Mouse (Mus musculus) small intestine, adult 2 months (tissue): Measurements from ENCODE around the gene Anapc16. TPM values are rescaled to one million over a fixed set of nuclear protein-coding genes. Genes with fewer than 3 reads are reported as not detected.

Experiments
- H3K27ac ChIP-seq: fragments of 200-500 bp; 2 replicates; pipeline ENCODE4 v1.5.1; 2012; ENCODE audit warnings: low read depth, low read length, control low read depth, inconsistent platforms; ENCODE audit not compliant: insufficient read depth
- H3K27me3 ChIP-seq: fragments of 200-500 bp; 2 replicates; pipeline ENCODE4 v1.6.1; 2012; ENCODE audit warnings: mild to moderate bottlenecking, moderate library complexity, low read length, inconsistent platforms; ENCODE audit not compliant: control insufficient read depth, insufficient read depth
- H3K36me3 ChIP-seq: fragments of 200-500 bp; 2 replicates; pipeline ENCODE4 v1.6.1; 2012; ENCODE audit warnings: mild to moderate bottlenecking, low read length, control low read depth, inconsistent platforms; ENCODE audit not compliant: control insufficient read depth, insufficient read depth
- H3K4me1 ChIP-seq: fragments of 200-500 bp; 2 replicates; pipeline ENCODE4 v1.6.1; 2012; ENCODE audit warnings: low read length, inconsistent platforms, mixed read lengths; ENCODE audit not compliant: control insufficient read depth, insufficient read depth, insufficient read length
- H3K4me3 ChIP-seq: fragments of 200-500 bp; 2 replicates; pipeline ENCODE4 v1.5.1; 2012; ENCODE audit warnings: low read depth, mild to moderate bottlenecking, control low read depth, inconsistent platforms, low read length, moderate library complexity
- CTCF ChIP-seq: fragments of 200-500 bp; IDR thresholded peaks from 2 replicates; pipeline ENCODE4 v1.5.1; 2012; ENCODE audit warnings: low read depth, mild to moderate bottlenecking, control low read depth, inconsistent platforms, low read length, moderate library complexity, mixed read lengths; ENCODE audit not compliant: insufficient replicate concordance, insufficient read length; ENCODE audit errors: extremely low read depth
- POLR2A ChIP-seq: fragments of 200-500 bp; IDR thresholded peaks from 2 replicates; pipeline ENCODE4 v1.6.1; 2012; ENCODE audit warnings: low read depth, mild to moderate bottlenecking, control low read depth, inconsistent platforms, low read length, moderate library complexity
- WGBS: fragments of 180-500 bp; shearing (Covaris S2); methylation state at CpG from one replicate; pipeline ENCODE4 v1.1.7; 2018; 5-methylcytosine and 5-hydroxymethylcytosine counted together
- polyA plus RNA-seq: library from polyadenylated mRNA; depleted of rRNA; stranded (reverse); fragments of >200 nt; gene quantifications from 2 replicates; pipeline ENCODE4 v1.2.3, GENCODE M21; 2012

Anapc16 gene
- polyA plus RNA-seq, 1 experiment = 51.4 TPM

- Histone ChIP-seq H3K27me3 (no peaks in the 10 kb centered on the region), H3K27ac (no peak overlapping the region), H3K4me3 (no peak overlapping the region), H3K36me3 (no peaks in the 10 kb centered on the region), H3K4me1 (no peaks in the 10 kb centered on the region)
- WGBS = 25% methylated on average over 20 of the region's 23 CpGs
- TF ChIP-seq CTCF = no peak
- no peak for TF ChIP-seq POLR2A
These were observed 38.2 kb downstream of the Anapc16 start for GRCm38 (mm10) chr10:59964504-59965361.

GRCm38 (mm10) chr10:59963609-59964008 is 39.3 kb downstream of the Anapc16 start:
- H3K4me3 ChIP-seq = no peak overlapping the region
- H3K27me3 ChIP-seq = no peaks in the 10 kb centered on the region
- WGBS = 56% methylated on average over 2 of the region's 2 CpGs
- TF ChIP-seq CTCF (no peak), POLR2A (no peak)
- H3K4me1 ChIP-seq = no peaks in the 10 kb centered on the region
- H3K27ac ChIP-seq = no peak overlapping the region
- H3K36me3 ChIP-seq = no peaks in the 10 kb centered on the region

GRCm38 (mm10) chr10:59959517-59959916 is 43.4 kb downstream of the Anapc16 start:
- H3K27ac ChIP-seq = no peak overlapping the region
- H3K4me1 ChIP-seq = peaks cover 4% of the 10 kb centered on the region; the same call in 1 of the 2 replicates
- H3K36me3 ChIP-seq = no peaks in the 10 kb centered on the region
- no peaks in the 10 kb centered on the region for H3K27me3 ChIP-seq
- H3K4me3 ChIP-seq = no peak overlapping the region
- WGBS = 81% methylated on average over 12 of the region's 12 CpGs
- TF ChIP-seq CTCF (no peak), POLR2A (no peak)

GRCm38 (mm10) chr10:59958458-59958857 is 44.5 kb downstream of the Anapc16 start:
- WGBS = 77% methylated on average over 5 of the region's 5 CpGs
- H3K27ac ChIP-seq = no peak overlapping the region
- no peaks in the 10 kb centered on the region for H3K27me3 ChIP-seq

GRCm38 (mm10) chr10:59957171-59958149 is 45.5 kb downstream of the Anapc16 start:
- no peak for TF ChIP-seq POLR2A
- no peak for TF ChIP-seq CTCF
- peaks cover 5% of the 10 kb centered on the region; the same call in 1 of the 2 replicates for H3K4me1 ChIP-seq
- H3K36me3 ChIP-seq = no peaks in the 10 kb centered on the region
- WGBS = 33% methylated on average over 25 of the region's 25 CpGs
- no peak overlapping the region for H3K27ac ChIP-seq
- no peaks in the 10 kb centered on the region for H3K27me3 ChIP-seq
- no peak overlapping the region for H3K4me3 ChIP-seq

More at GRCm38 (mm10) chr10:59958458-59958857, 44.5 kb downstream of the Anapc16 start:
- TF ChIP-seq CTCF = no peak
- TF ChIP-seq POLR2A = no peak
- Histone ChIP-seq H3K36me3 (no peaks in the 10 kb centered on the region), H3K4me1 (peaks cover 4% of the 10 kb centered on the region; the same call in 1 of the 2 replicates), H3K4me3 (no peak overlapping the region)

- Histone ChIP-seq H3K27me3 (no peaks in the 10 kb centered on the region), H3K4me1 (peaks cover 6% of the 10 kb centered on the region; the same call in 1 of the 2 replicates), H3K36me3 (no peaks in the 10 kb centered on the region), H3K4me3 (no peak overlapping the region), H3K27ac (no peak overlapping the region)
- TF ChIP-seq POLR2A (no peak), CTCF (no peak)
- WGBS = 93% methylated on average over 5 of the region's 5 CpGs
These were observed 46.3 kb downstream of the Anapc16 start for GRCm38 (mm10) chr10:59956681-59957080.
